Mouse (Mus musculus): Measurements from ENCODE around the gene Rab29.

- TF ChIP-seq POLR2A (IDR thresholded peaks at IDR 0.05; ENCODE audit: control insufficient read depth, low read depth, low read length) (no peak), CTCF (IDR thresholded peaks at IDR 0.05; ENCODE audit: control insufficient read depth, insufficient read depth, insufficient replicate concordance, low read depth, low read length) (no peak)
Measured at GRCm38 (mm10) chr1:131842221-131842620, 24.8 kb upstream of the Rab29 start.
